Mouse (Mus musculus) mouse trophoblast stem cell (cell line): ENCODE measurements around the gene Trabd.

ENCODE experiments used
- in situ Hi-C, 2 experiments: fragments of 300-500 bp; cut with MseI, MboI; formaldehyde crosslinking; loops; 2 replicates in 1 of 2; 3 replicates in 1 of 2; pipeline ENCODE4 v1.15.1; 2025

The Trabd gene

DNA sequence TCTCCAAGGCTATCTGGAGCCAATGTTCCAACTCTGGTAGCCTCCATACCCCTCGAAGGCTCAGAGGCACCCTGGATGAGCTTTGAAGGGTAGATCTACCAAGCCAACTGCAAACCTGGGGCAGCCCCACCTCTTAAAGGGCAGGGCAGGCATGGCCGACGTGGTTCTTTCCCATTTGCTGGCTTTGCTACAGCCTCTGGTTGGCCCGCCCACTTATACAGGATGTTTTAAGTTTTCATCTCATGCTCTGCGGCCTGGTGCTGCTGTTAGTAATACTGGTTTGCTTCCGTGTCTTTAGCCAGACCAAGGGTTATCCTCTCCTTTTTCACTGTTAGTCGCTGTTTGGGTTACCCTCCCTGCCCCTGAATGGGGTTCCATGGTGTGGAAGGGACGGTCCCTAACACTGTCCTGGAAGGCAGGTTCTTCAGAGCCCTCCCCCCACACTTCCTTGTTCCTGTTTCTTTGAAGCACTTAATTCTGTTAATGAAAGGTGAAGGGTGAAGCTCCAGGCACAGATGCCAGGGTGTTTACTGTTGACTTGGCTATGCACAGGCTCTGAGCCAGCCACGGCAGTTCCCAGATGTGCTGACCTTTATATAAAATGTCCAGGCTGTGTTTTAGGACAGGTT is 3.4 kb downstream of the Trabd start:
- in situ Hi-C loops = no loop called here

DNA sequence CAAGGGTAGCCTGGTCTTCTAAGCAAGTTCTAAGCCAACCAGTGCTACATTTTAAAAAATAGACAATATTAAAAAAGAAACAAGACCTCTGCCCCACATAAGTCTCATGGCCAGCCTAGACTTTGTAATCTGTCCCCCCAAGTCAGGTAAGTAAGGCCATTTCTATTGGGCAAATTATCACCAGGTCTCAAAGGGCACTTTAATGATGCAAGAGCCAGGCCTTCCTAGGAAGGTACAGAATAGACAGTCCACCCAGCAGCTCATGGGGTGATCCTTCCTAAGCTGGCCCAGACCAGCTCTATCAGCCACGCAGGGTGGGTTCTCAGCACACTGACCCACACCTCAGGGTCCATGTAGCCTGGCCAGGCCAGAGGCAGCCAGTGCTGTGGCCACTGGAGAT is 9.0 kb downstream of the Trabd start:
- in situ Hi-C loops = no loop called here

- in situ Hi-C loops = no loop called here
Measured at GRCm38 (mm10) chr15:89084826-89085225, 9.9 kb downstream of the Trabd start.

- in situ Hi-C loops = no loop called here
Measured at GRCm38 (mm10) chr15:89088607-89089247, 13.8 kb downstream of the Trabd start, which contains the start of gene Selenoo. TSS of gene Selenoo (plus strand) at chr15:89089084.

GRCm38 (mm10) chr15:89089248-89090051 is 14.5 kb downstream of the Trabd start:
- in situ Hi-C loops = no loop called here

DNA sequence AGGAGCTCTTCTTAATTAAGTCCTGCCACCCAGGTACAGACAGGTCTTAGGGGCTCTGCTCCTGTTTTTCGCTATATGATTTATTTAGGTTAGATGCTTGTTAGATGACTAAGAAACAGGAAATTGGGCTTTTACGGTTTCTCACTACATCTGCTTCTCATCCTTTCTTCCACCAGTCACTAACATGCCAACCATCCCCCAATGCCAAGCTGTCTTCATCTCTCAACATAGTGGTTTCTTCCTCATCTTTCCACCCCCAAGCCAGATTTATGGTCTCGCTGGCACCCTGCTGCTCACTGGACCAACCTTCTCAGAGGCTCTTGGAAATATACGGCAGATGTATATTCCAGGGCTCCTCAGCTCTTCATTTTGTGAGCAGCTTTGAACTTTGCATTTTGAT is 15.7 kb downstream of the Trabd start:
- in situ Hi-C loops = no loop called here

- in situ Hi-C loops = no loop called here
Measured at GRCm38 (mm10) chr15:89092181-89092580, 17.3 kb downstream of the Trabd start.

GRCm38 (mm10) chr15:89097450-89097849 is 22.5 kb downstream of the Trabd start:
- in situ Hi-C loops = no loop called here

DNA sequence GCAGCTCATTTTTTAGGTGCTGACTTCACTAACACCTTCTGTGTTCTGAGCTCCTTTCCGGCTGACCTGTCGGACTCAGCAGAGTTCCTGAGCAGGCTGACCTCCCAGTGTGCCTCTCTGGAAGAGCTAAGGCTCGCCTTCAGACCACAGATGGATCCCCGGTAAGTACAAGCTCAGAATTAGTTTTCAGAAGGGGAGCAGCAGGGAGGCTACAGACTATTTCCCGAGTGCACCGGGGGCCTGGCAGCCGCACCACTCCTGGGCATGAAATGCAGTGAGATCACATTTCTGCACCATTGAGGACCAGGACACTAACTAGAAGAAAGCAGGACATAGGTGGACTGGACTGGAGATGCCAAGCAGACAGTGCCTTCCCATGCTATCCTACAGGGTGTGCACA is 23.7 kb downstream of the Trabd start:
- in situ Hi-C loops = no loop called here

DNA sequence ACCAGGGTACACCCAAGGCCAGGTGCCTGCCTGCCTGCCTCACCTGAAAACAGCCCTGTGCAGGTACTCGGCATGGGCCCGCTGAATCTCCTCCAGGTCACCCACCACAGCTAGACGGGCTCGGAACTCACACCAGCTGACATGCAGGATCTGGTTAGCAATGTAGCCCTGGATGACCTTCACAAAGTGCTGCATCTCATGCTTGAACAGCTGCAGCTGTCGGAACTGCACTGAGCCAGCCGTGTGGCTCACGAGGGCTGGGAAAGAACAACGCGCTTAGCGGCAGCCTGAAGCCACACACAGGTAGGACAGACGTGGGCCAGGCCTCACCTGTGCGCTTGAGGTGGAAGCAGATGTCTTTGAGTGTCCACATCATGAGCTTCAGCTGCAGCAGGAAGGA is 25.9 kb downstream of the Trabd start:
- in situ Hi-C loops = no loop called here

- in situ Hi-C loops = no loop called here
Measured at GRCm38 (mm10) chr15:89102646-89103045, 27.7 kb downstream of the Trabd start.

DNA sequence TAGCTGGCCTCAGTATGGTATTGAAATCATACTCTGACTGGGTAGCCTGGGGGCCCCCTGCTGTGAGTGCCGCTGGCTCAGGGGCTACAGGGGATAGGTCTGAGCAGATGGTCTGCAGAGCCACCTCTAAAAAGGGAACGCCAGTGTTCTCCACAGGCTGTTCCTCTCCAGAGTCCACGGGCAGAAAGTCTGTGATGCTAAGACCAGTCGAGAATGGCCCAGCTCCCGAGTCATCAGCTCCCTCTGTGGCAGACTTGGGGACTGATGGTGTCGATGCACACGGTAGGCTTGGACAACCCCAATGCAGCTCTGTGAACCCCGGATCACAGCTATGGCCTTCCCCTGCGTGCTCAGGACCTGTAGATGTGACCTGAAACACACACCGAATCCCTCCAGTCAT is 29.0 kb downstream of the Trabd start:
- in situ Hi-C loops = no loop called here

- in situ Hi-C loops = no loop called here
Measured at GRCm38 (mm10) chr15:89104425-89104824, 29.5 kb downstream of the Trabd start.

DNA sequence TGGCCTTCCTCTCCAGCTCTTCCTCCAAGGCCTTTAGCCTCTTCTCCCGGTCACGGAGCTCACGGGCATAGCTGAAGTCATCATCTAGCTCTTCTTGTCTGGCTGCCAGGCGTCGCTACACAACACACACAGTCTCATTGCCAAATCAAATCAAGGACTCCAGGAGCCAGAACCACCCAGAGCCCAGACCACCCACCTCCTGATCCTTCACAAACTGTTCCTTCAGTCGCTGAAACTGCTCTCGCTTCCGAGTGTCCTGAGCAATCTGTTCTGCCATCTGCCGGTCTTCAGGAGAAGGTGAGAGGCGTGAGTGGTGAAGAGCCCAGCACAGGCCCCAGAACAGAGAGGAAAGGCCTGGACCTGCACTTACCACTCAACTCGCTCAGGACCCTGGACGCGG is 31.1 kb downstream of the Trabd start:
- in situ Hi-C loops = no loop called here

GRCm38 (mm10) chr15:89106976-89107375 is 32.1 kb downstream of the Trabd start:
- in situ Hi-C loops = no loop called here

- in situ Hi-C loops = no loop called here
Measured at GRCm38 (mm10) chr15:89110147-89110546, 35.2 kb downstream of the Trabd start.

GRCm38 (mm10) chr15:89118007-89118406 is 43.1 kb downstream of the Trabd start:
- in situ Hi-C loops = no loop called here

DNA sequence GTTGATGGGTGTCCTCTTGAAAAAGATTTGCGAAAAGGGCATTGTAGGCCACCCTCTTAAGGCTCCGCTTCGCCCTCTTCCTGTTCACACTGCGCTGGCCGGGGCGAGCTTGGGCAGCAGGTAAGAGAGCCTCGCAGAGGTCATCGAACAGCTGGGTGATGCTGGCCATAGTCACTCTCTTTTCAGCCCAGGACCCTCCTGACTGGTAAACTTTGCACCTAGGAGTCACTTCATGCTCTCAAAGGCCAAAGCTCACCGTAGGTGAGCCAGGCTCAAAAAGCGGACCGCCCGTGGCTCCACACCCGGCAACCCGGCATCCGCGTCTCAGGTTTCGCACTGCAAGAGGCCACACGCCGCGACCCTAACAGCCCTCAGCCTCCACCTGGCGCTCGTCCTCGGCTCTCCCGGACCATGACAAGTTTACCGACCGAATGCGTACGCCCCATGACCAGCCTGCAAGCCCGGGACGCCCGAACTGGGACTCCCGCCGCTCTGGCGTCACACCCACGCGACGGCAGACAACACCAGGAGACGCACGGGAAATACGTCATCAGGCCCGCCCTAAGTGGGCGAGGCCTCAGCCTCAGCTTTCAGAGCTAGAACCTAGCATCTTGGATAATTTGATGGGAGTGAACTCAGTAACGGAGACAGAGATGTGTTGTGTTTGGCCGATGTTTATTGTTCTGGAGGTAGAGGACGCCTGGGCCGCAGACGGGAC is 47.9 kb downstream of the Trabd start, which contains the start of gene Tubgcp6:
Gene Tubgcp6, minus strand, starts transcription at position 464 of the 718 bp plus-strand sequence.
- in situ Hi-C loops = no loop called here

DNA sequence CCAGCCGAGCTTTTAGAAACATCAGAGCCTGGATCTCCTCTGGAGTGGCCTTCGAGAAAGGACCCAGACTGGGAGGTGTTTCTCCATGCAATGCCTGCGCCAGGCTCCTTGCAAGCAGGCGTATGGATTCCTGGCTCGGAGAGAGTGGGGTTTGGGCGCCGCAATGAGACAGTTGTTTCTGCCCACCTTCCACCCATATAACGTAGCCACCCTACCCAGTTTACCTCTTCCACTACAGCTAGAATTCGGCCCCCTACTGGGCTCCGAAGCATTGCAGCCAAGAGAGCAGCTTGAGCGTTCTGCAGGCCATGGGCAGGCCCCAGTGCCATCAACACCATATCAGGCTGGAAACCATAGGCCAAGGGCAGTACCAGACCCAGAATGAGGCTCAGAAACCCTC is 48.7 kb downstream of the Trabd start:
- in situ Hi-C loops = no loop called here

- in situ Hi-C loops = no loop called here
Measured at GRCm38 (mm10) chr15:89124312-89124711, 49.4 kb downstream of the Trabd start.

- in situ Hi-C loops = no loop called here
Measured at GRCm38 (mm10) chr15:89125351-89125750, 50.4 kb downstream of the Trabd start.

GRCm38 (mm10) chr15:89126622-89127021 is 51.7 kb downstream of the Trabd start:
- in situ Hi-C loops = no loop called here
